Mouse (Mus musculus): ENCODE measurements around the gene Brca1. TPM values are rescaled to one million over a fixed set of nuclear protein-coding genes. Genes with fewer than 3 reads are reported as not detected.
A peak's percentile ranks its signal among the peaks of the same experiment; 100 is the strongest.
"Not testable (repeated sequence)": the region's sequence is repeated elsewhere in the genome, so short reads cannot be mapped to it uniquely, and the experiment has no call there.

Brca1 gene
- under 1 TPM; 0.22 to 0.57 (median 0.35) TPM for total RNA-seq (2022)

- peak; percentile 92 for DNase-seq (ENCODE audit: low spot score)
Measured at GRCm38 (mm10) chr11:101551751-101552475, at the start of gene Brca1, which contains the start of gene Nbr1. TSS of gene Brca1 (minus strand) at chr11:101551955. TSS of gene Nbr1 (plus strand) at chr11:101552149.

- DNase-seq (ENCODE audit: low spot score): no peak
Measured at GRCm38 (mm10) chr11:101599156-101599555, 47.4 kb upstream of the Brca1 start, which contains the start of gene Gm11634. TSS of gene Gm11634 (minus strand) at chr11:101599256.

DNA sequence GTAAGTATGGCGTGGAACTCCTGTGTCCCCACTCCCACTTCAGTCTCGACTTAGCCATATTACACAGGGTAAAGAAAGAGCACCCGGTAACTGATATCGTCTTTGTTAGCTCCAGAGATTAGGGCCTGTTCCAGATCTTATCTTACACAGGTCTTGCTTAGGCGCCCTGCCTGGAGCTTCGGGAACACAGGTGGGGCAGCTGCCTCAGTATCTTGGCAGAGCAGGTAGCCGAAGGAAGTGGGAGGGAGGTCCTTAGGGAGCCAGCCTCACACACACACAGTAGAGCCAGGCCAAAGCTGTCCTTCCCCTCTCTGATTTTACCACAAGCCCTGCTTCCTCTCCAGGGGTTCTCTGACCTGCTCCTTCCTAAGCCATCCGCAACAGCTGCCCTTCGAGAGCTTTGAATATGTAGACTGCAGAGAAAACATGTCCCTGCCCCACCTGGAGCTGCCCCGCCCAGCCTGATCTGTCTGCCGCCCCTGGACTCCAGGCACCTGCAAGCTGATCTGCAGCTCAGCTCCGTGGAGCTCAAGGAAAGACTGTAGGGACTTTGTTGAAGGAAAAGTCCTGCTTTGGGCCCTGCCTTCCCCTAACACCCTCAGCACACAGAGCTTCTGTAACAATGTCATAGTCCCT lies 38.4 kb upstream of the Brca1 start:
- no peak for DNase-seq (ENCODE audit: low spot score)

- DNase-seq (ENCODE audit: low spot score): peak; percentile 38
Measured at GRCm38 (mm10) chr11:101589444-101589843, 37.7 kb upstream of the Brca1 start.

GRCm38 (mm10) chr11:101588868-101589267 lies 37.1 kb upstream of the Brca1 start:
- no peak for DNase-seq (ENCODE audit: low spot score)

DNA sequence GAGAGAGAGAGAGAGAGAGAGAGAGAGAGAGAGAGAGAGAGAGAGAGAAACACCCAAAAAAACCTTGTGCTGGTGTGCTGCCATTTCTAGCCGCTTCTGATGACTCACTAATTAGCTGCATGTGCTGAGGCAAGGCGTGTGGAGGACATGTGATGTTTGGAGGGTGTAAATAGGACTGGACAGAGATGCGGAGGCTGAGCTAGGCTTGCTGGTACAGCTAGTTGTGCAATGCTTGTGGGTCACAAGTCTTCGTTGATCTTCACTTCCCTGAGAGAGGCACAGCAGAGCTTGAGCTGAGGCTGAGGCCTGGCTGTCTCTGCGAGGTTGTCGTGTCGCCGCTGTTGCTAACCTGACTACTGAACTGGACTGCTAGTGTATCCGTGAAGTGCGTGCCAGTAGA lies 35.9 kb upstream of the Brca1 start:
- no peak for DNase-seq (ENCODE audit: low spot score)

- DNase-seq (ENCODE audit: low spot score): no peak
Measured at GRCm38 (mm10) chr11:101585805-101586204, 34.0 kb upstream of the Brca1 start.

DNA sequence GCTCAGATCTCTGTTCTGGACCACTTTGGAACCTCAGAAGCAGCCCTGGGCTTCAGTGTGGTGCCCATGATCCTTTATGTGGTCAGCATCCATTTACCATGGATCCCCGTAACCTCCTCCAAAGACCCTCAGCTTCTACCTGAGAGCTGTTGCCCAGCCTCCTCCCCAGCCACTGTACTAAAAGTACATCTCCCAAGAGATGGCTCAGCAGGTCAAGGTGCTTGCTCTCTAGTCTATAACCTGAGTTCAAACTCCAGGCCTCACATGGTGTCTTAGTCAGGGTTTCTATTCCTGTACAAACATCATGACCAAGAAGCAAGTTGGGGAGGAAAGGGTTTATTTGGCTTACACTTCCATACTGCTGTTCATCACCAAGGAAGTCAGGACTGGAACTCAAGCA lies 33.3 kb upstream of the Brca1 start:
- not testable (repeated sequence) for DNase-seq (ENCODE audit: low spot score)

DNA sequence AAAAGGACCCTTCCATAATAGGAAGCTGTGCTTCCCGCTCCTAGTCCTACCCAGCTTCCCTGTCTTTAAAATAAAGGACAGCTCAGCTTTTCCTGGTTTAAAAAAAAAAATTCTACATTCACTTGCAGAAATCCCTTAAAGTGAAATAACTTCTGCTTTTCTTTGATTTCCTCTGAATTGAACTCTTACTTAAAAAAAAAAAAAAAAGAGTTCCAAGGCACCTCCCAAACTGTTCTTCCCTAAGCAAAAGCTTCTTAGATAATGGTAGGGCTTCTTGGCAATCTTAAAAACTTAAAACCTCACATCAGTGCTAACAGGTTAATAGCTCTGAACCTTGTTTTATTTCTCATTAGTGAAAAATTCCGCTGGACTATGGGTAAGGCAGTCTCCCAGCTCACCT lies 31.4 kb upstream of the Brca1 start:
- DNase-seq (ENCODE audit: low spot score): no peak

GRCm38 (mm10) chr11:101582054-101583035 lies 30.6 kb upstream of the Brca1 start, which contains the start of gene Tmem106a:
TSS of gene Tmem106a (plus strand) at chr11:101582242.
- peak; percentile 64 for DNase-seq (ENCODE audit: low spot score)

- no peak for DNase-seq (ENCODE audit: low spot score)
Measured at GRCm38 (mm10) chr11:101581081-101581764, 29.5 kb upstream of the Brca1 start.

DNA sequence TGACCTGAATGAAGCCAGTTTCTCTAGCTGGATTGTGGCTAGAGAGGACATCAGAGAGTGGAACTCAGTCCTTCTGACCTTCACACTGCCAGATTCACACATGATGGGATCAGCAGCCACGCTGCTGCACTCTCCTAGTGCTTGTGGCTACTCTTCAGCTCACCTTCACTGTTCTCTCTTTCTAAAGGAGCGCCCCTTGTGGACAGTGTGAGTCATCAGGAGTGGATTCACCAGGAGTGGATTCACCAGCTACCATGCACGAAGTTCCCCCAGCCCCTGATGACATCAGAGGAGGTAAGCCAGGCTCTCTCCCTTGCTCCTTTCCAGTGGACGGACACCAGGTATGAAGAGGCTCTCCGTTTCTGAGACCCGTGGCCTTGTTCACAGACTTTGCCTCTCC lies 24.4 kb upstream of the Brca1 start:
- DNase-seq (ENCODE audit: low spot score): no peak

DNA sequence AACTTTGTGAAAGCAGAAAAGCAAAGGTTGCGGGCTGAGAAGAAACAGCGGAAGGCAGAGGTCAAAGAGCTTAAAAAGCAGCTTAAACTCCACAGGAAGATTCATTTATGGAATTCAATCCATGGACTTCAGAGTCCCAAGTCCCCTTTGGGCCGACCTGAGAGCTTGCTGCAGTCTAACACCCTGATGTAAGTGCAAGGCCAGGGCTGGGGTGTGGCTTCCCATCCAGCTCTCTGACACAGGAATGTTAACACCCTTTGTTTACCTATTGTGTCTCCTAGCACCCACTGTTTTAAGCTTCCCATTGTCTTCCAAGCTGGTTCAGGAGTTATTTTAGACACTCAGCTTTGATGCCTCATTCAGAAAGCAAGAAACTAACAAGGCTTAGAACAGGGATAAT lies 16.7 kb upstream of the Brca1 start:
- DNase-seq (ENCODE audit: low spot score): no peak

DNA sequence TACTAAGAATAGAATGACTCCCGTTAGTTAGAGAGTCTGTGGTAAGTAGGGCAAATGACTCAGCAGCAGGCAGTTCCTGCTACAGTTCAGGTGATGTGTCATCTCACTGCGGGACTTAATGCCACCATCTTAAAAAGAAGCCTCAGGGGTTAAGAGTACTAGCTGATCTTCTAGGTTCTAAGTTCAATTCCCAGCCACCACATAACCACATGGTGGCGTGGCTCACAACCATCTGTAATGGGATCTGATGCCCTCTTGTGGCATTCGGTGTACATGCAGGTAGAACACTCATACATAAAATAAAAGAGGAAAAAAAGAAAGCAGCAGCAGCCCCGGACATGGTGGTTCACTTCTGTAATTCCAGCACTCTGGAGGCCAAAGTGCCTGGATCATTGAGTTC lies 10.6 kb upstream of the Brca1 start:
- DNase-seq (ENCODE audit: low spot score): peak; percentile 42

- DNase-seq (ENCODE audit: low spot score): no peak
Measured at GRCm38 (mm10) chr11:101556954-101557353, 5.2 kb upstream of the Brca1 start.

DNA sequence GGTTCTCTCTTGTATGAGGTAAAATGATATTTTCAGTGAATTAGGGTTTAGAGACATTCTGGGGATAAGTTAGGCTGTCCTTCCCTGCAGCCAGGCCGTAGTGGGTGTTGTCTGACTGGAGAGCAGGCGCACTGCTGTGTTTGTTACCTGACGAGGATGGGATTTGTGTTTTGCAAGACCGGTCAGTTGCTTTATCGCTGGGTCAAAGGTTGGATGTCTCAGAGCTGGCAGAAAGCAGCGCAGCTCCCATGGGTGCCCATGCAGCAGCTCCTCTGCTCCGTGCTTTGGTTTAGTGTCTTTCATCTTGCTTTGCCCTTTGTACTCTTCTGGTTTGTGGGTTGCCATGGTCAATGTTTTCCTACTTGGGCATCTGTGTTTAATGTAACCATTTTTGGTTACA lies 4.8 kb upstream of the Brca1 start:
- no peak for DNase-seq (ENCODE audit: low spot score)

- DNase-seq (ENCODE audit: low spot score): peak; percentile 28
Measured at GRCm38 (mm10) chr11:101553354-101553930, 1.7 kb upstream of the Brca1 start.

GRCm38 (mm10) chr11:101552476-101553300 lies 933 bp upstream of the Brca1 start:
- DNase-seq (ENCODE audit: low spot score): peak; percentile 99

DNA sequence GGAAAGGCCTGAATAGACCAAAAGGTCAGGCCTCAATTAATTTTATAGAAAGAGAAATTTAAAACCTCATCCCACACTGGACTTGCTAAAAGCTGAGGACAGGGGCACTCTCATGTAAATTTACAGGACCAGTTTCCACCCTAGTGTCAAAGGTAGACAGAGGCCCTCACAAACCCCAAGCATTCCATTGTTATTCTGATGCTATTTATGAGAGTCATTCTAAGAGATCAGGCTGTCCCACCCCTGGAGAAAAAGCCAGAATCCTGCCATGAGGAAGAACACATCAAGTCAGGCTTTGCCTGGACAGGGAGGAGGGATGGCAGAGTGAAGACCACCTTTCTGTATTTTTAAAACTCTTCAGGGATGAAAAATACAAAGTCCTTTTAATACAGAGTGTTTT lies 3.2 kb downstream of the Brca1 start:
- DNase-seq (ENCODE audit: low spot score): no peak

DNA sequence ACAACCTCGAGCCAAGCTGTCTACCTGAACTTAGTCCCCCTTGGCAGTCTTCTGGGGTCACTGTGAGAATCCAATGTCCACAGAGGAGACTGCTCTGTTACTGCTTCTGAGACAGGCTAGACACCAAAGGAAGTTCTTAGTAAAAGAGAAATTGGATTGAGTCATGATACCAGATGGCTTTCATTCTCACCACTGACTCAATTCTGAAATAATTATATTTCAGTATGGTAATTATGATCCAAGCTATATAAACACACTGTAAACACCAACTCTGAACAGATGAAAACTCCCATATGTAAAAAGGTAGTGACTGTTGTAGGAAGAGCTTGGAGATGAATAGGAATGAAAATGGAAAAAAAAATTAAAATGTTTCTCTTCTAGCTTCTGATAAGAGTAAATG lies 7.6 kb downstream of the Brca1 start:
- DNase-seq (ENCODE audit: low spot score): no peak

All from heart, adult 8-10 months (tissue).